Mouse (Mus musculus): ENCODE measurements around the gene Tspan18. TPM values are rescaled to one million over a fixed set of nuclear protein-coding genes. Genes with fewer than 3 reads are reported as not detected.

Tspan18 gene
- total RNA-seq, 2 experiments from 2014 or later: 84.9 to 114 TPM

DNA sequence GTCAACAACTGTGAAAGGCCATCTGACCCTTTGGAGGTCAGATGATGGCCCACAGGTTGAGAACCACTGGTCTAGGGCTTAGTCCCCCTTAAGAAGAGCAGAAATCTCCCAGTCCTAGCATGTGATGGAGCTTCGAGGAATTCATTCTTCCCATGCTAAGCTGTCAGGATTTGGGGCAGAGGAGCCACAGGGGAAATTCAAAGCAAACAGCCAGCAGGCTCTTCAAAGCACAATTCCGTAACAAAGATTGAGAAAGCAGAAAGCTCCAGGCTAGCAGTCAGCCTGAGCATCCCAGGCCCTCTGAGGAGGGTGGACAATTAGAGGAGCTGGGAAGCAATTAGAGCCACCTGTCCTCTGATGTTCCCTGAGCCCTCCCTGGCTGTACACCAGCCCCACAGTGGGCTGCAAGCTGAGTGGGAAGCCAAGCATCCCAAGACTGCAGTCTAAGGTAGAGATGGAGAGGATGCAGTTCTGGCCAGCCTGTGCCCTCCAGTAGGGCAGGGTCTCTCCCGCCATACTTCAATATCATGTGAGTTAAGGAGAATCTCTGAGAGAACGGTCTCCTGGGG, 173.8 kb downstream of the Tspan18 start:
- DNase-seq: no peak

DNA sequence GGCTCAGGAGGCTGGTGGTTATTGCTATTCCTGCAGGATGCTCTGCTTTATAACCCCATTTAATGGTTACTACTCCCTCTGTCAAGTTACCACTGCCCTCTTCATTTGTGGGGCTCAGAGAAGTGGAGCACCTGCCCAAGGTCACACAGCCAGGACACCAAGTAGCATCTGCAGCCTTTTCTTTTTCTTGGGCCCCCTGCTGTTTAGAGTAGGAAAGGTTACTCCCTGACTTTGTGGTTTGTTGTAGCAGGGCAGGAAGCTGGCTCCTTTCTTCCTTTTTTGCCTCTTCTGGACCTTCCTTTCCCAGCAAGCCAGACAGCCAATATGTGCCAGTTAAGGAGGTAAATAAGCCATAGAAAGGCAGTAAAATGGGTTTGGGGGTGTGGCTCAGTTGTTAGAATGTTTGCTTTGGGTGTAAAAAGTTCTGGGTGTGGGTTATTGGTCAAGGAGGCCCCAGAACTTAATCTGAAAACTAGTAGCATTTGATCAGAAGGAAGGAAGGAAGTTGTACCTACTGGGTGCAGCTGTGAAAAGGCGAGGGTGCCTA, 179.7 kb downstream of the Tspan18 start:
- DNase-seq: no peak

DNA sequence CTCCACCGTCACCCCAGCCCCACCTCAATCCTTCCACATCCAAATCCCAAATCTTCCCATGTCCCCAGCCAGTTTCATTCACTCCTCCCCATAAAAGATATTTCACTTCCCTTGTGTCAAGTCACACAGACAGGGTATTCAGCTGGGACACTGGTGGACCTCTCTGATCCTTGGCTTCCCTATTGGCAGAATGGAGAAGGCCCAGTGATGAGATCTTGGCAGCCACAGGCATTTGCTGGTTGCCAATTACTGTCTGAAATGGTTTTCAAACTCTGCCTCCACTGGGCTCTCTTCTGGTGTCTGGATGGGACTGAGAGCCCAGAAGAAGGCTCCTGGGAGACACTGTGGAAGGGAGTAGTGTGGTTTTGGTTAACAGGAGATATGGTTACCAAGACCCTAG, 180.5 kb downstream of the Tspan18 start:
- DNase-seq: no peak

GRCm38 (mm10) chr2:93152883-93153491, 181.3 kb downstream of the Tspan18 start:
- DNase-seq: peak; percentile 67

GRCm38 (mm10) chr2:93152191-93152601, 182.1 kb downstream of the Tspan18 start:
- DNase-seq: no peak

Other genes with a start within 250 kb of the Tspan18 start
- 10 to 100 TPM; 87.9 to 89.8 TPM for gene Trp53i11, start 147.0 kb downstream of the Tspan18 start, total RNA-seq (2021)
- 10 to 100 TPM; 44.1 to 47.5 TPM for gene Cd82, start 128.6 kb upstream of the Tspan18 start, total RNA-seq (2021)
- not detected for gene Gm10803, start 226.1 kb upstream of the Tspan18 start, total RNA-seq (2021)

All from adrenal gland, postnatal 10 days (tissue).